Mouse (Mus musculus): ENCODE results near the gene Pbld2. TPM values are rescaled to one million over a fixed set of nuclear protein-coding genes. Genes with fewer than 3 reads are reported as not detected.

Pbld2 gene
- 2.0 TPM for polyA plus RNA-seq (2014; fragmentation: Illumina TruSeq; extraction: RNeasy Lipid Tissue Mini Kit (QIAGEN cat#74804); ENCODE audit: low read depth, low replicate concordance)

GRCm38 (mm10) chr10:63023749-63024579 lies at the start of gene Pbld2, which contains the start of gene Hnrnph3:
Gene Pbld2, plus strand, starts transcription at chr10:63024315.
Gene Hnrnph3, minus strand, starts transcription at chr10:63024217.

GRCm38 (mm10) chr10:62980039-62980954 lies 43.8 kb upstream of the Pbld2 start, which contains the start of gene Rufy2:
Gene Rufy2, plus strand, starts transcription at chr10:62980223.

GRCm38 (mm10) chr10:63059862-63060261 lies 35.7 kb downstream of the Pbld2 start, which contains the start of gene Pbld1:
Gene Pbld1, plus strand, starts transcription at chr10:63060162.

GRCm38 (mm10) chr10:63099521-63099920 lies 75.4 kb downstream of the Pbld2 start, which contains the start of gene Atoh7:
Gene Atoh7, plus strand, starts transcription at chr10:63099651.

Other genes starting within 250 kb of the Pbld2 start
- gene Ccar1, start 232.0 kb upstream of the Pbld2 start, polyA plus RNA-seq (2014; fragmentation: Illumina TruSeq; extraction: RNeasy Lipid Tissue Mini Kit (QIAGEN cat#74804); ENCODE audit: low read depth, low replicate concordance), result 171 TPM
- gene Tet1, start 115.3 kb upstream of the Pbld2 start, polyA plus RNA-seq (2014; fragmentation: Illumina TruSeq; extraction: RNeasy Lipid Tissue Mini Kit (QIAGEN cat#74804); ENCODE audit: low read depth, low replicate concordance), result 2.5 TPM
- gene Slc25a16, start 103.7 kb upstream of the Pbld2 start, polyA plus RNA-seq (2014; fragmentation: Illumina TruSeq; extraction: RNeasy Lipid Tissue Mini Kit (QIAGEN cat#74804); ENCODE audit: low read depth, low replicate concordance), result 93.8 TPM
- gene Dna2, start 77.3 kb upstream of the Pbld2 start, polyA plus RNA-seq (2014; fragmentation: Illumina TruSeq; extraction: RNeasy Lipid Tissue Mini Kit (QIAGEN cat#74804); ENCODE audit: low read depth, low replicate concordance), result 1.9 TPM
- gene Rufy2, start 44.1 kb upstream of the Pbld2 start, polyA plus RNA-seq (2014; fragmentation: Illumina TruSeq; extraction: RNeasy Lipid Tissue Mini Kit (QIAGEN cat#74804); ENCODE audit: low read depth, low replicate concordance), result 23.9 TPM
- gene Hnrnph3, start 98 bp upstream of the Pbld2 start, polyA plus RNA-seq (2014; fragmentation: Illumina TruSeq; extraction: RNeasy Lipid Tissue Mini Kit (QIAGEN cat#74804); ENCODE audit: low read depth, low replicate concordance), result 90.3 TPM
- gene Pbld1, start 35.8 kb downstream of the Pbld2 start, polyA plus RNA-seq (2014; fragmentation: Illumina TruSeq; extraction: RNeasy Lipid Tissue Mini Kit (QIAGEN cat#74804); ENCODE audit: low read depth, low replicate concordance), result 0.47 TPM
- gene Atoh7, start 75.3 kb downstream of the Pbld2 start, polyA plus RNA-seq (2014; fragmentation: Illumina TruSeq; extraction: RNeasy Lipid Tissue Mini Kit (QIAGEN cat#74804); ENCODE audit: low read depth, low replicate concordance), result not detected
- 0.17 TPM for gene Mypn, start 179.6 kb downstream of the Pbld2 start, polyA plus RNA-seq (2014; fragmentation: Illumina TruSeq; extraction: RNeasy Lipid Tissue Mini Kit (QIAGEN cat#74804); ENCODE audit: low read depth, low replicate concordance)
- gene Herc4, start 219.5 kb downstream of the Pbld2 start, polyA plus RNA-seq (2014; fragmentation: Illumina TruSeq; extraction: RNeasy Lipid Tissue Mini Kit (QIAGEN cat#74804); ENCODE audit: low read depth, low replicate concordance), result 549 TPM

Measured in adrenal gland, adult 10 weeks (tissue).